Mouse (Mus musculus): ENCODE measurements around the gene Olfr10.
"Not testable (repeated sequence)": the region's sequence is repeated elsewhere in the genome, so short reads cannot be mapped to it uniquely, and the experiment has no call there.

- not testable (repeated sequence) for TF ChIP-seq POLR2A (IDR thresholded peaks at IDR 0.05; ENCODE audit: borderline replicate concordance, insufficient read depth, low read length); CTCF (IDR thresholded peaks at IDR 0.05; ENCODE audit: borderline replicate concordance, insufficient read depth, low read depth, low read length)
Observed at GRCm38 (mm10) chr11:49308547-49308946, 4.0 kb downstream of the Olfr10 start.
